Mouse (Mus musculus) megakaryocyte, adult 5-6 weeks (primary cell): ENCODE measurements around the gene Xpo4. TPM values are rescaled to one million over a fixed set of nuclear protein-coding genes. Genes with fewer than 3 reads are reported as not detected.
"Not testable (repeated sequence)": the region's sequence is repeated elsewhere in the genome, so short reads cannot be mapped to it uniquely, and the experiment has no call there.

Experiments used
- ATAC-seq: 2 replicates; pipeline ENCODE4 v1.8.0; 2016; ENCODE audit warnings: mild to moderate bottlenecking, inconsistent platforms; ENCODE audit not compliant: poor library complexity, severe bottlenecking
- total RNA-seq, 2 experiments: library from RNA; stranded (forward) in 1 of 2; stranded (reverse) in 1 of 2; fragments of 153-499, 151-499 nt in 1 of 2; fragments of 221-1000, 200-1000 nt in 1 of 2; gene quantifications; 2 replicates each; pipeline versions ENCODE4 v1.2.3 to v1.2.4; 2015 to 2017

Gene Xpo4
- total RNA-seq, 2 experiments from 2014 or later, result 12.6 to 17.1 TPM

- peak; percentile 85 for ATAC-seq
These were observed 19.3 kb upstream of the Xpo4 start for GRCm38 (mm10) chr14:57684579-57684978.

GRCm38 (mm10) chr14:57682751-57683150 lies 17.5 kb upstream of the Xpo4 start:
- no peak for ATAC-seq

- ATAC-seq, result peak; percentile 94
These were observed 14.8 kb upstream of the Xpo4 start for GRCm38 (mm10) chr14:57679958-57680535.

GRCm38 (mm10) chr14:57679523-57679922 lies 14.3 kb upstream of the Xpo4 start:
- no peak for ATAC-seq

GRCm38 (mm10) chr14:57675481-57675880 lies 10.3 kb upstream of the Xpo4 start:
- ATAC-seq, result no peak

GRCm38 (mm10) chr14:57665628-57665950 lies 359 bp upstream of the Xpo4 start:
- ATAC-seq, result no peak

GRCm38 (mm10) chr14:57664311-57664821 lies 864 bp downstream of the Xpo4 start:
- peak; percentile 53 for ATAC-seq

GRCm38 (mm10) chr14:57663630-57664029 lies 1.6 kb downstream of the Xpo4 start:
- no peak for ATAC-seq

GRCm38 (mm10) chr14:57658301-57658700 lies 6.9 kb downstream of the Xpo4 start:
- ATAC-seq, result 0 out of 2 replicates have a peak, but pooled peaks have one; percentile 35

- ATAC-seq, result no peak
These were observed 7.7 kb downstream of the Xpo4 start for GRCm38 (mm10) chr14:57657500-57657899.

- not testable (repeated sequence) for ATAC-seq
These were observed 8.7 kb downstream of the Xpo4 start for GRCm38 (mm10) chr14:57656519-57656918.

- ATAC-seq, result no peak
These were observed 15.7 kb downstream of the Xpo4 start for GRCm38 (mm10) chr14:57649501-57649900.

GRCm38 (mm10) chr14:57646155-57646554 lies 19.1 kb downstream of the Xpo4 start:
- no peak for ATAC-seq

GRCm38 (mm10) chr14:57639153-57639552 lies 26.1 kb downstream of the Xpo4 start:
- ATAC-seq, result no peak

GRCm38 (mm10) chr14:57634141-57634540 lies 31.1 kb downstream of the Xpo4 start:
- ATAC-seq, result no peak

GRCm38 (mm10) chr14:57629595-57629994 lies 35.6 kb downstream of the Xpo4 start:
- no peak for ATAC-seq

GRCm38 (mm10) chr14:57622934-57623333 lies 42.3 kb downstream of the Xpo4 start:
- no peak for ATAC-seq

GRCm38 (mm10) chr14:57621699-57622098 lies 43.5 kb downstream of the Xpo4 start:
- ATAC-seq, result no peak

- no peak for ATAC-seq
These were observed 44.5 kb downstream of the Xpo4 start for GRCm38 (mm10) chr14:57620598-57621236.

- peak; percentile 94 for ATAC-seq
These were observed 45.7 kb downstream of the Xpo4 start for GRCm38 (mm10) chr14:57619487-57619886.

GRCm38 (mm10) chr14:57617675-57618074 lies 47.6 kb downstream of the Xpo4 start:
- ATAC-seq, result no peak

GRCm38 (mm10) chr14:57616339-57616965 lies 48.8 kb downstream of the Xpo4 start:
- no peak for ATAC-seq
